Mouse (Mus musculus) myocyte (in vitro differentiated cells): ENCODE results near the gene Gns.

Source experiments
- E2F4 ChIP-seq: IDR thresholded peaks from one replicate; pipeline ENCODE4 v1.6.1; 2011; ENCODE audit warnings: mild to moderate bottlenecking, control low read depth, moderate library complexity; ENCODE audit not compliant: insufficient read depth
- MAX ChIP-seq: IDR thresholded peaks from one replicate; pipeline ENCODE4 v1.6.1; 2011; ENCODE audit warnings: low read depth, mild to moderate bottlenecking, control low read depth
- POLR2A ChIP-seq: IDR thresholded peaks from one replicate; pipeline ENCODE4 v1.6.1; 2011; ENCODE audit warnings: low read depth, mild to moderate bottlenecking, control low read depth, moderate library complexity; ENCODE audit not compliant: insufficient read length
- POLR2AphosphoS2 ChIP-seq: IDR thresholded peaks from one replicate; pipeline ENCODE4 v1.6.1; 2011; ENCODE audit warnings: low read depth, control low read depth; ENCODE audit not compliant: insufficient read length
- REST ChIP-seq: IDR thresholded peaks from one replicate; pipeline ENCODE4 v1.6.1; 2011; ENCODE audit warnings: mild to moderate bottlenecking, control low read depth, moderate library complexity; ENCODE audit not compliant: insufficient read depth, insufficient read length
- SRF ChIP-seq: IDR thresholded peaks from one replicate; pipeline ENCODE4 v1.6.1; 2011; ENCODE audit warnings: low read depth; ENCODE audit not compliant: control insufficient read depth, insufficient read length
- TCF12 ChIP-seq: IDR thresholded peaks from one replicate; pipeline ENCODE4 v1.6.1; 2011; ENCODE audit warnings: mild to moderate bottlenecking, control low read depth; ENCODE audit not compliant: poor library complexity, insufficient read depth, severe bottlenecking
- USF1 ChIP-seq: IDR thresholded peaks from one replicate; pipeline ENCODE4 v1.6.1; 2011; ENCODE audit warnings: low read depth, mild to moderate bottlenecking, control low read depth, moderate library complexity

DNA sequence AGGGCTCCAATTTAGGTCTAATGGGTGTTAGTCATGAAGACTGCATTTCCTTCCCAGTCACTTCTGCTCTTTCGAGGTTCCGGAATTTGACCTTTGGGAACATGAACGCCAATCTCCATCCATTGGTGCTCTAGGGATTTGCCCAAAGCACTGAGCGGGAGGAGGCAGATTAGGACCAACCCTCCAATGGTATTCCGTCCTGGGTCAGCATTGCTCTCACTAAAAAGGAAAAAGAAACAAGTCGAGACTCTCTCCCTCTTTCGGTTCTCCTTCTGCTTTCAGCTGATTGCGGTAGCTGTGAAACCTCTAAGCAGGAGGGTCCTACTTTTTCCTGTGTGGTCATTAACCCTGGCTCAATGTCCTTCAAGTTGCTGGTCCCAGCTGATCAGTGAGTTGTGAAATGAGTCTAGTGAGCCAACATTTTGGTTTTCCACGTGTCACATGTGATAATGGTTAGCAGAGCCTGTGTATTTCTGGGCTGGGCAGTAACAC is 937 bp downstream of the Gns start:
- TF ChIP-seq POLR2A (no peak), MAX (no peak), POLR2AphosphoS2 (no peak), REST (no peak), TCF12 (no peak), E2F4 (no peak), USF1 (no peak), SRF (no peak)
